Mouse (Mus musculus) ES-Bruce4 (cell line): Measurements from ENCODE around the gene Pnrc1.

ENCODE experiments used
- CTCF ChIP-seq: IDR thresholded peaks from one replicate; pipeline ENCODE4 v1.8.1; 2011; ENCODE audit warnings: low read depth, low read length
- EP300 ChIP-seq: IDR thresholded peaks from 2 replicates; pipeline ENCODE4 v1.6.1; 2011; ENCODE audit warnings: low read depth, low read length; ENCODE audit not compliant: insufficient read depth
- POLR2A ChIP-seq: IDR thresholded peaks from one replicate; pipeline ENCODE4 v1.8.1; 2011; ENCODE audit warnings: low read length; ENCODE audit not compliant: insufficient read depth

- TF ChIP-seq CTCF, result no peak
- TF ChIP-seq POLR2A, result no peak
- no peak for TF ChIP-seq EP300
These were observed 82.4 kb downstream of the Pnrc1 start for GRCm38 (mm10) chr4:33207551-33207950.
